Mouse (Mus musculus) spleen, adult 2 months (tissue): ENCODE measurements at regions not wholly inside any gene's neighbourhood (a gene's known extent, or its start where the extent isn't known, plus 50 kb on each side); places are given as distances from the start of the nearest gene placed in this dataset.

Experiments used
- DNase-seq, 2 experiments: peaks; one replicate each; pipeline versions ENCODE4 v3.0.0 to v3.0.0-alpha.2; 2012 to 2021; ENCODE audit warnings: low spot score in 2 of 2, low read depth in 1 of 2
- H3K27ac ChIP-seq: fragments of 200-500 bp; 2 replicates; pipeline ENCODE4 v1.5.1; 2012; ENCODE audit warnings: low read length, inconsistent platforms; ENCODE audit not compliant: insufficient read depth
- H3K27me3 ChIP-seq: fragments of 200-500 bp; 2 replicates; pipeline ENCODE4 v1.6.1; 2012; ENCODE audit warnings: mild to moderate bottlenecking, moderate library complexity, low read length, inconsistent platforms; ENCODE audit not compliant: control insufficient read depth, insufficient read depth
- H3K36me3 ChIP-seq: fragments of 200-500 bp; 2 replicates; pipeline ENCODE4 v1.6.1; 2012; ENCODE audit warnings: mild to moderate bottlenecking, low read length, inconsistent platforms; ENCODE audit not compliant: control insufficient read depth, insufficient read depth
- H3K4me1 ChIP-seq: fragments of 200-500 bp; 2 replicates; pipeline ENCODE4 v1.6.1; 2011; ENCODE audit warnings: inconsistent platforms; ENCODE audit not compliant: control insufficient read depth, insufficient read depth, insufficient read length
- H3K4me3 ChIP-seq: fragments of 200-500 bp; 2 replicates; pipeline ENCODE4 v1.5.1; 2011; ENCODE audit warnings: mild to moderate bottlenecking, inconsistent platforms; ENCODE audit not compliant: insufficient read depth, insufficient read length; ENCODE audit errors: extremely low read depth
- CTCF ChIP-seq: fragments of 200-500 bp; IDR thresholded peaks from 2 replicates; pipeline ENCODE4 v1.5.1; 2011; ENCODE audit warnings: mild to moderate bottlenecking, inconsistent platforms; ENCODE audit not compliant: insufficient read depth, insufficient read length, insufficient replicate concordance; ENCODE audit errors: extremely low read depth
- POLR2A ChIP-seq: fragments of 200-500 bp; IDR thresholded peaks from 2 replicates; pipeline ENCODE4 v1.6.1; 2011; ENCODE audit warnings: low read depth, low read length, inconsistent platforms
- WGBS: fragments of 180-500 bp; shearing (Covaris S2); methylation state at CpG from one replicate; pipeline ENCODE4 v1.1.7; 2018; 5-methylcytosine and 5-hydroxymethylcytosine counted together

- Histone ChIP-seq H3K4me1 (no peaks in the 10 kb centered on the region), H3K27ac (no peak overlapping the region), H3K36me3 (no peaks in the 10 kb centered on the region), H3K27me3 (no peaks in the 10 kb centered on the region), H3K4me3 (no peak overlapping the region)
- DNase-seq, result no peak
- 93% methylated on average over 4 of the region's 4 CpGs for WGBS
- TF ChIP-seq CTCF, result no peak
- no peak for TF ChIP-seq POLR2A
These were observed 750.3 kb upstream of the Car8 start for GRCm38 (mm10) chr4:8989110-8989509.

DNA sequence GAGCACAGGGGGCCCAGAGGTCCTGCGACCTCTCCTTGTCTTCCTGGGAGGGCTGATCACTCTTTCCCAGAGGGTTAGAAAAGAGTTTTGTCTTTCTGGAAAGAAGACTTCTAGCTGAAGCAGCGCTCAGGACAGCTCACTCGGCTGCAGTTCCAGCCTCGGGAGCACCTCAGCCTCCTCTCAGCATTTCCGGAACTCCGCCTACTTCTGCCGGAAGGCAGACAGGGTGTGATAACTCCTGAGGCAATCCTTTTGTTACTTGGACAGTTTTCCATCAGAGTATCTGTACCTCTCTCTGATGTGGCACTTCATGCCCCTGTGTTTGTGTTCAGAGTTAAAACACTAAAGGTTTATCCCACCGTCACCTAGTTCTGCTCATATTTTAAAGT, 749.5 kb upstream of the Car8 start:
- 54% methylated on average over 8 of the region's 8 CpGs for WGBS
- no peak for DNase-seq
- Histone ChIP-seq H3K27ac (no peak overlapping the region), H3K27me3 (no peaks in the 10 kb centered on the region), H3K36me3 (no peaks in the 10 kb centered on the region), H3K4me1 (no peaks in the 10 kb centered on the region), H3K4me3 (no peak overlapping the region)
- TF ChIP-seq POLR2A, result no peak
- no peak for TF ChIP-seq CTCF

DNA sequence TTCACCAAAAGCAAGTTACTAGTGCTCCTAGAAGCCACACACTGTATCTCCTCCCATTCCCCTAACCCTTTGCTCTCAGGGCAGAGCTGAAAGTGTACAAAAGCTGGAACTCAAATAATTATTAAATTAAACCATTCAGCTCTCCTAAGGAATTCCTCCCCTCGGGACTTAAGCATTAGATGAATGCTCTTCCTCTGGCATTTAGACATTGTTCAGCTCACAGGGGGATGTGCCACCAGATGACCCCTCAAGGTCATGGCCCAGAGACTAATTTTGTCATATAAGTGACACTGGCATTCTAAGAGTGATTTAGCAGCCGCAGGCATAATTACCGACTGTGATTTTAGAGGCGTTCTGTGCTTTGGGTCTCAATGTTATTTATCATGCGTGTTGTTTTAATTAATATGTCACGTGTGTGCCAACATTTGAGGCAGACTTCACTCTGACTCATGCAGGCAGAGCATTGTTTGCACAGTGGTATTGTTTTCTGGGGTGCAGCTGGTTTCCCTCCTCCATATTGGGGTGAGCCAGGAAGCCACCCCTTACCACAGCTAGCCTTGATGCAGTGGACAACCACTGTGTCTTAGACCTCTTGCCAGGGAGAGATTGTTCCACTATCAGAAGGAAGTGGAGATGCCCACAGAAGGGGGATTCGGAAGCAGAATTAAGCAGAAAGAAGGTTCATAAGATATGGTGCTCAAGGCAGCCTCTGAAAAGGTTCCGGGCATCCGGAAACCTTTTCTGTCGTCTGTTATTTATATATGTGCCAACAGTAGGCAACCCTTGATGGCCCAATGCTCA, 748.9 kb upstream of the Car8 start:
- no peaks in the 10 kb centered on the region for H3K36me3 ChIP-seq
- H3K4me1 ChIP-seq, result no peaks in the 10 kb centered on the region
- no peaks in the 10 kb centered on the region for H3K27me3 ChIP-seq
- 69% methylated on average over 10 of the region's 10 CpGs for WGBS
- DNase-seq, result no peak
- TF ChIP-seq POLR2A, result no peak
- no peak for TF ChIP-seq CTCF
- H3K4me3 ChIP-seq, result no peak overlapping the region
- H3K27ac ChIP-seq, result no peak overlapping the region

DNA sequence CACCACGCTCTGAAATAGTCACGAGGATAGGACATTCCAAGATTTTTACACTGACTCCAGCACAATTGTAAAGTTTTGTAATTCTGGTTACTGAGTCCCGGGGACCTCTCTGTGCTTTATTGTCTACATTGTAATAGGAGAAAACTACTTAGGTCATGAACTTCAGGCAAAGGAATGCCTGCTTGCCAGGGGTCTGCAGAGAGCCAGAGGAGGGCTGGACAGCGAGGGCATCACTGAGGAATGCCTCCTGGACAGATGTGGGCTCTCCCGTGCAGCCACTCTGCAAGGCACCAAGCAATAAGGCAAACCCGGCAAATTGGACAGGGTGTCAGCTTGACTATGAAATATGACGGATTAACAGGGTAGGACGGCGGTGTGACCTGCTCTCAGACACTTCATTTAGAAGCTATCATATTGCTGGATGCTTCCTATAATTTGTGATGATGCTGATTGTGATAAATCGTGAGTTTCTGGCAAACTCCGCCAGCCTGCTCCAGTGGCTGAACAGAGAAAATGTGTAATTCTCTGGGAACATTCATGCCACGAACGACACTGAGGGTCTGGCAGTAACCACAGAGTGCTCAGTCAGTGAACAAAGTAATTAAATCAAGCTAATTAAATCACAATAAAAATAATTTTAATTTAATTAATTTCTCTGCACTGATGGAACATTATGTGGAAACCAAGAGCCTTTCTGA, 747.7 kb upstream of the Car8 start:
- no peaks in the 10 kb centered on the region for H3K4me1 ChIP-seq
- no peak overlapping the region for H3K27ac ChIP-seq
- WGBS, result 84% methylated on average over 13 of the region's 13 CpGs
- H3K36me3 ChIP-seq, result no peaks in the 10 kb centered on the region
- no peak for TF ChIP-seq POLR2A
- TF ChIP-seq CTCF, result no peak
- H3K4me3 ChIP-seq, result no peak overlapping the region
- no peak for DNase-seq
- H3K27me3 ChIP-seq, result no peaks in the 10 kb centered on the region

GRCm38 (mm10) chr4:8984059-8984606, 745.3 kb upstream of the Car8 start:
- 91% methylated on average over 5 of the region's 5 CpGs for WGBS
- no peak overlapping the region for H3K4me3 ChIP-seq
- DNase-seq, result no peak
- H3K27me3 ChIP-seq, result no peaks in the 10 kb centered on the region
- no peak overlapping the region for H3K27ac ChIP-seq
- TF ChIP-seq CTCF, result no peak
- TF ChIP-seq POLR2A, result no peak
- H3K4me1 ChIP-seq, result peaks cover under 1% of the 10 kb centered on the region; the same call in 1 of the 2 replicates
- no peaks in the 10 kb centered on the region for H3K36me3 ChIP-seq

DNA sequence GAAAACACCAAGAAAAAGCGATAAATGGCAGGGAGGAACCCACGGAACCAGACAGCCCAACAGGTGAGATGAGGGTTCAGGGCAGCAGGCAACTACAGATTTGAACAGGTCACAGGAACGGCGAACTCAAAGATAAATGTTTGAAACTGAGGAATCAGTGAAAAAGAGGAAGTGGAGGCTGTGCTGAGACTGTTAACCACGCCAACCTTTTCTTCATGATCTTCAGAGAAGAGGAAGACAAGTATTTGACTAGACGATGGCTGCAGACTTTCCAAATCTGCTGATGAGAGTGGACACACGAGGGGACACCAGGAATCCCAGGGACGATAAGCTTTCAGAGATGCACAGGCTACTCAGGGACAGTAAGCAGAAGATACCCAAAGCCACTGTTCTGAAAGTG, 740.1 kb upstream of the Car8 start:
- Histone ChIP-seq H3K27ac (no peak overlapping the region), H3K36me3 (no peaks in the 10 kb centered on the region), H3K4me1 (peaks cover 5% of the 10 kb centered on the region; the same call in 1 of the 2 replicates), H3K27me3 (no peaks in the 10 kb centered on the region), H3K4me3 (no peak overlapping the region)
- WGBS, result 19% methylated on average over 8 of the region's 8 CpGs
- DNase-seq, result peak in 1 of 2 experiments; percentile 9
- no peak for TF ChIP-seq POLR2A
- TF ChIP-seq CTCF, result no peak
